ENCODE assay signal across 11 mouse cellular contexts in genomic region chr16:35581299-35581698, GRCm38 (mm10). TPM values are rescaled to one million over a fixed set of nuclear protein-coding genes. Genes with fewer than 3 reads are reported as not detected.
DNase-seq lines count a peak whose midpoint lies in the region; ATAC-seq lines count a peak whose summit lies in the region.
"Had no signal": no experiment of that assay in that cellular context is flagged by ENCODE, and none has a peak within 500 bp of the region (broad histone marks: within the 10 kb centered on the region; RNA-seq: fewer than 3 reads in every experiment).

No protein-coding gene starts in this region.

- no peaks in the 10 kb centered on the region for H3K9me3 ChIP-seq in midbrain, embryonic 12.5 days
- H3K9me3 ChIP-seq: embryonic facial prominence, embryonic 15.5 days; limb, embryonic 15.5 days had no signal

- H3K36me3 ChIP-seq in midbrain, embryonic 12.5 days, result peaks cover 8% of the 10 kb centered on the region; the same call in 1 of the 2 replicates
- H3K36me3 ChIP-seq: embryonic facial prominence, embryonic 15.5 days; limb, embryonic 15.5 days had no signal

- H3K4me2 ChIP-seq in midbrain, embryonic 12.5 days (replicated peaks), result no peak overlapping the region
- H3K4me2 ChIP-seq: embryonic facial prominence, embryonic 15.5 days; limb, embryonic 15.5 days had no signal

- H3K9ac ChIP-seq in midbrain, embryonic 12.5 days (replicated peaks), result no peak overlapping the region
- H3K9ac ChIP-seq: embryonic facial prominence, embryonic 15.5 days; limb, embryonic 15.5 days had no signal

- no peak overlapping the region for H3K4me3 ChIP-seq in midbrain, embryonic 12.5 days
- H3K4me3 ChIP-seq: embryonic facial prominence, embryonic 15.5 days; limb, embryonic 15.5 days had no signal

- peaks cover 68% of the 10 kb centered on the region for H3K4me1 ChIP-seq in midbrain, embryonic 12.5 days

- ATAC-seq in midbrain, embryonic 12.5 days (ENCODE audit: low FRiP score, low read depth), result peak; percentile 55
- no peak for ATAC-seq in megakaryocyte-erythroid progenitor cell, adult 5-6 weeks (replicated peaks; ENCODE audit: low FRiP score, low TSS enrichment, poor library complexity, severe bottlenecking)

- DNase-seq in left cerebral cortex, adult 18-20 months (ENCODE audit: low spot score in 2 of 2), result peak; percentile 23 to 48
- DNase-seq in left cerebral cortex, adult 11 months (ENCODE audit: low spot score), result no peak
- DNase-seq in layer of hippocampus, adult 18-20 months (ENCODE audit: low spot score in 2 of 2), result peak; percentile 27 to 66
- DNase-seq in adrenal gland, postnatal 10 days, result no peak
- no peak for DNase-seq in ovary, postnatal 14 days (ENCODE audit: low spot score)
- no peak for DNase-seq in urinary bladder, postnatal 36 days (ENCODE audit: low spot score in 2 of 2)
- DNase-seq: kidney, adult 18-20 months had no signal

- 11% methylated on average over 7 of the region's 7 CpGs for WGBS in midbrain, embryonic 12.5 days

- H3K27ac ChIP-seq in midbrain, embryonic 12.5 days (replicated peaks), result peak overlapping the region; percentile 82
- H3K27ac ChIP-seq: embryonic facial prominence, embryonic 15.5 days; limb, embryonic 15.5 days had no signal

- no peaks in the 10 kb centered on the region for H3K27me3 ChIP-seq in midbrain, embryonic 12.5 days
- H3K27me3 ChIP-seq: embryonic facial prominence, embryonic 15.5 days; limb, embryonic 15.5 days had no signal

RNA-seq across cellular contexts. Expression of gene Sema5b, which starts 40.4 kb away (rescaled TPM):
- total RNA-seq in left cerebral cortex, adult 18-20 months (2021), result 10 to 100 TPM; 12.7 to 16.0 TPM
- total RNA-seq in layer of hippocampus, adult 18-20 months (2021), result 10 to 100 TPM; 11.1 to 14.1 TPM
- 67.6 and 71.9 TPM in 2 replicates for polyA plus RNA-seq in midbrain, embryonic 12.5 days (2016; fragmentation: Nextera tagmentation; extraction: Ambion mirVana)
- 1 to 10 TPM; 5.2 to 6.0 TPM for total RNA-seq in adrenal gland, postnatal 10 days (2021)
- not detected in 2 replicates for total RNA-seq in megakaryocyte-erythroid progenitor cell, adult 5-6 weeks (2014; fragmentation: Nextera tagmentation)
- not detected in 2 replicates for total RNA-seq in megakaryocyte-erythroid progenitor cell, adult 5-6 weeks (2017)

Comparison
In these comparisons a context has a peak if more than half of its experiments do, and no peak if none do; other contexts are left out.
1. DNase-seq: peak in left cerebral cortex, adult 18-20 months (2 of 2) and layer of hippocampus, adult 18-20 months (2 of 2); none in left cerebral cortex, adult 11 months (single experiment), adrenal gland, postnatal 10 days (single experiment), ovary, postnatal 14 days (single experiment) and urinary bladder, postnatal 36 days (0 of 2).
2. RNA of gene Sema5b, which starts 40.4 kb away (total RNA-seq): 12.7 to 16.0 TPM in left cerebral cortex, adult 18-20 months, 11.1 to 14.1 TPM in layer of hippocampus, adult 18-20 months and 5.2 to 6.0 TPM in adrenal gland, postnatal 10 days; not detected in megakaryocyte-erythroid progenitor cell, adult 5-6 weeks; every median in the first group is over 4 times any median in the second.